Mouse (Mus musculus) midbrain, embryonic 14.5 days (tissue): ENCODE measurements around the gene Fgfr2. TPM values are rescaled to one million over a fixed set of nuclear protein-coding genes. Genes with fewer than 3 reads are reported as not detected.
A peak's percentile ranks its signal among the peaks of the same experiment; 100 is the strongest.

Source experiments
- ATAC-seq: fragments of 200-750 bp; cut with Nextera tagmentation; 2 replicates; pipeline ENCODE4 v1.8.0; 2017; ENCODE audit warnings: moderate number of reproducible peaks, moderate library complexity; ENCODE audit not compliant: low FRiP score, low TSS enrichment
- DNase-seq: peaks from one replicate; pipeline ENCODE4 v3.0.0-alpha.2; 2015
- H3K27ac ChIP-seq: fragments of 300-500 bp; sonication (generic); replicated peaks from 2 replicates; pipeline ENCODE4 v1.5.1; 2014; ENCODE audit warnings: mild to moderate bottlenecking, low read depth, low read length, moderate library complexity
- H3K27me3 ChIP-seq: fragments of 300-500 bp; sonication (generic); 2 replicates; pipeline ENCODE4 v1.6.1; 2014; ENCODE audit warnings: low read length, control low read depth, mixed read lengths; ENCODE audit not compliant: control insufficient read depth, insufficient read depth
- H3K36me3 ChIP-seq: fragments of 300-500 bp; sonication (generic); 2 replicates; pipeline ENCODE4 v1.6.1; 2014; ENCODE audit warnings: low read length, control low read depth; ENCODE audit not compliant: control insufficient read depth, insufficient read depth
- H3K4me1 ChIP-seq: fragments of 300-500 bp; sonication (generic); 2 replicates; pipeline ENCODE4 v1.6.1; 2014; ENCODE audit warnings: mild to moderate bottlenecking, antibody characterized with exemption, low read length, control low read depth; ENCODE audit not compliant: control insufficient read depth, insufficient read depth
- H3K4me2 ChIP-seq: fragments of 300-500 bp; sonication (generic); 2 replicates; pipeline ENCODE4 v1.6.1; 2014; ENCODE audit warnings: mild to moderate bottlenecking, low read length, moderate library complexity
- H3K4me3 ChIP-seq: fragments of 300-500 bp; sonication (generic); replicated peaks from 2 replicates; pipeline ENCODE4 v1.5.1; 2014; ENCODE audit warnings: low read depth, low read length
- H3K9ac ChIP-seq: fragments of 300-500 bp; sonication (generic); replicated peaks from 2 replicates; pipeline ENCODE4 v1.6.1; 2014; ENCODE audit warnings: mild to moderate bottlenecking, low read length, moderate library complexity
- H3K9me3 ChIP-seq: fragments of 300-500 bp; sonication (generic); 2 replicates; pipeline ENCODE4 v1.6.1; 2016; ENCODE audit warnings: low read length, control low read depth, mixed read lengths; ENCODE audit not compliant: control insufficient read depth
- WGBS: fragments of 180-500 bp; shearing (Covaris S2); extraction: QIAGEN DNeasy Blood & Tissue Kit; methylation state at CpG from one replicate; pipeline ENCODE4 v1.1.7; 2014; 5-methylcytosine and 5-hydroxymethylcytosine counted together
- polyA plus RNA-seq: library from polyadenylated mRNA; unstranded; fragments of >200 nt; fragmentation: Nextera tagmentation; extraction: Ambion mirVana; gene quantifications from 2 replicates; pipeline ENCODE4 v1.2.1, GENCODE M21; 2014

Fgfr2 gene
- polyA plus RNA-seq, 1 experiment from 2014 or later: 28.1 TPM

DNA sequence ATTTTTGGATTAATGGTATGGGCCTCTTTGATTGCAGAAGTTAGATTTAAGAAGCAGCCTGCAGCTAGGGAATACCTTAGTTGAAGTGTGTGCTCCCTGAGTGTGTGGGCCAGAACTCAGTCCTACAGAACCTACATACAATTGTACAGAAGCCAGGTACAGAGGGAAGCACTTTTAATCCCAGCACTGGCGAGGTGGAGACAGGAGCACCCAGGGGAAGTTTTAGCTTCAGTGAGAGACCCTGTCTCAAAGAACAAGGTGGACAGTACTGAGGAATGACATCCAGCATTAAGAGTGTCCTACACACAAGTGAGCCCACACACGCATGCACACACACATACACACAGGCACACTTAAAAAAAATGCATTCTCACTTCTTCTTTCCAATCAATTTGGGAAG lies 2545.1 kb downstream of the Fgfr2 start:
- no peak overlapping the region for H3K4me2 ChIP-seq
- no peaks in the 10 kb centered on the region for H3K27me3 ChIP-seq
- H3K9me3 ChIP-seq: no peaks in the 10 kb centered on the region
- no peak for DNase-seq
- WGBS: 94% methylated on average over 2 of the region's 2 CpGs
- no peak overlapping the region for H3K9ac ChIP-seq
- H3K36me3 ChIP-seq: no peaks in the 10 kb centered on the region
- H3K4me1 ChIP-seq: 0 out of 2 replicates have a peak, but pooled peaks cover 2% of the 10 kb centered on the region
- H3K4me3 ChIP-seq: no peak overlapping the region
- no peak for ATAC-seq
- no peak overlapping the region for H3K27ac ChIP-seq

GRCm38 (mm10) chr7:130577388-130578003 lies 2545.7 kb downstream of the Fgfr2 start, which contains the start of gene Tacc2:
TSS of gene Tacc2 (plus strand) at chr7:130577438.
- Histone ChIP-seq H3K9ac (no peak within 1 kb of the TSS), H3K27ac (0 out of 2 replicates have a peak within 1 kb of the TSS, but pooled peaks have one; percentile 5), H3K4me2 (no peak within 1 kb of the TSS), H3K27me3 (no peaks in the 10 kb centered on the region), H3K4me1 (0 out of 2 replicates have a peak, but pooled peaks cover 2% of the 10 kb centered on the region), H3K4me3 (no peak within 1 kb of the TSS), H3K36me3 (no peaks in the 10 kb centered on the region), H3K9me3 (no peaks in the 10 kb centered on the region)
- WGBS: 57% methylated on average over 15 of the region's 15 CpGs
- ATAC-seq (no peak), DNase-seq (no peak)

GRCm38 (mm10) chr7:130576981-130577380 lies 2546.2 kb downstream of the Fgfr2 start:
- H3K27ac ChIP-seq: 0 out of 2 replicates have a peak overlapping the region, but pooled peaks have one; percentile 5
- no peaks in the 10 kb centered on the region for H3K27me3 ChIP-seq
- 40% methylated on average over 10 of the region's 10 CpGs for WGBS
- no peak overlapping the region for H3K4me3 ChIP-seq
- H3K9ac ChIP-seq: no peak overlapping the region
- 0 out of 2 replicates have a peak, but pooled peaks cover 2% of the 10 kb centered on the region for H3K4me1 ChIP-seq
- no peaks in the 10 kb centered on the region for H3K9me3 ChIP-seq
- H3K36me3 ChIP-seq: no peaks in the 10 kb centered on the region
- DNase-seq (peak; percentile 30), ATAC-seq (no peak)
- H3K4me2 ChIP-seq: no peak overlapping the region

- 47% methylated on average over 13 of the region's 13 CpGs for WGBS
- peak; percentile 48; the same call in 1 of the 2 replicates for ATAC-seq
- H3K27ac ChIP-seq: 0 out of 2 replicates have a peak overlapping the region, but pooled peaks have one; percentile 26
Observed at GRCm38 (mm10) chr7:130574211-130574991, 2548.7 kb downstream of the Fgfr2 start.

GRCm38 (mm10) chr7:130573746-130574145 lies 2549.4 kb downstream of the Fgfr2 start:
- no peaks in the 10 kb centered on the region for H3K9me3 ChIP-seq
- H3K4me2 ChIP-seq: no peak overlapping the region
- H3K27me3 ChIP-seq: no peaks in the 10 kb centered on the region
- H3K27ac ChIP-seq: no peak overlapping the region
- no peak overlapping the region for H3K4me3 ChIP-seq
- no peak for DNase-seq
- WGBS: 94% methylated on average over 10 of the region's 10 CpGs
- H3K4me1 ChIP-seq: 0 out of 2 replicates have a peak, but pooled peaks cover 2% of the 10 kb centered on the region
- no peaks in the 10 kb centered on the region for H3K36me3 ChIP-seq
- ATAC-seq: no peak
- H3K9ac ChIP-seq: no peak overlapping the region

More at GRCm38 (mm10) chr7:130574211-130574991, 2548.7 kb downstream of the Fgfr2 start:
- no peak overlapping the region for H3K4me3 ChIP-seq
- H3K4me2 ChIP-seq: peak overlapping the region; percentile 19; the same call in 1 of the 2 replicates
- H3K4me1 ChIP-seq: 0 out of 2 replicates have a peak, but pooled peaks cover 2% of the 10 kb centered on the region
- H3K36me3 ChIP-seq: no peaks in the 10 kb centered on the region
- peak; percentile 63 for DNase-seq
- H3K27me3 ChIP-seq: no peaks in the 10 kb centered on the region
- no peaks in the 10 kb centered on the region for H3K9me3 ChIP-seq
- H3K9ac ChIP-seq: no peak overlapping the region

GRCm38 (mm10) chr7:130572821-130573220 lies 2550.3 kb downstream of the Fgfr2 start, which contains the start of gene Nsmce4a:
TSS of gene Nsmce4a (minus strand) at chr7:130573118.
- H3K9ac ChIP-seq: no peak within 1 kb of the TSS
- WGBS: 88% methylated on average over 8 of the region's 11 CpGs
- ATAC-seq: no peak
- no peaks in the 10 kb centered on the region for H3K27me3 ChIP-seq
- DNase-seq: no peak
- no peak within 1 kb of the TSS for H3K4me3 ChIP-seq
- H3K27ac ChIP-seq: no peak within 1 kb of the TSS
- no peaks in the 10 kb centered on the region for H3K9me3 ChIP-seq
- H3K4me1 ChIP-seq: 0 out of 2 replicates have a peak, but pooled peaks cover 2% of the 10 kb centered on the region
- H3K36me3 ChIP-seq: no peaks in the 10 kb centered on the region
- no peak within 1 kb of the TSS for H3K4me2 ChIP-seq

GRCm38 (mm10) chr7:130570472-130570871 lies 2552.7 kb downstream of the Fgfr2 start:
- DNase-seq (no peak), ATAC-seq (no peak)
- Histone ChIP-seq H3K9me3 (no peaks in the 10 kb centered on the region), H3K4me1 (no peaks in the 10 kb centered on the region), H3K4me3 (no peak overlapping the region), H3K4me2 (no peak overlapping the region), H3K9ac (no peak overlapping the region), H3K36me3 (no peaks in the 10 kb centered on the region), H3K27ac (no peak overlapping the region), H3K27me3 (no peaks in the 10 kb centered on the region)
- 48% methylated on average over 7 of the region's 7 CpGs for WGBS

- Histone ChIP-seq H3K27ac (no peak overlapping the region), H3K9me3 (no peaks in the 10 kb centered on the region), H3K9ac (no peak overlapping the region), H3K4me3 (no peak overlapping the region), H3K36me3 (no peaks in the 10 kb centered on the region), H3K4me2 (no peak overlapping the region), H3K4me1 (no peaks in the 10 kb centered on the region), H3K27me3 (no peaks in the 10 kb centered on the region)
- 87% methylated on average over 9 of the region's 9 CpGs for WGBS
- DNase-seq (no peak), ATAC-seq (no peak)
Observed at GRCm38 (mm10) chr7:130568783-130569436, 2554.2 kb downstream of the Fgfr2 start.
